Mouse (Mus musculus) spleen, adult 2 months (tissue): Measurements from ENCODE around the gene Cdc42ep2. TPM values are rescaled to one million over a fixed set of nuclear protein-coding genes. Genes with fewer than 3 reads are reported as not detected.

ENCODE experiments used
- DNase-seq, 2 experiments: peaks; one replicate each; pipeline versions ENCODE4 v3.0.0 to v3.0.0-alpha.2; 2012 to 2021; ENCODE audit warnings: low spot score in 2 of 2, low read depth in 1 of 2
- H3K27ac ChIP-seq: fragments of 200-500 bp; 2 replicates; pipeline ENCODE4 v1.5.1; 2012; ENCODE audit warnings: low read length, inconsistent platforms; ENCODE audit not compliant: insufficient read depth
- H3K27me3 ChIP-seq: fragments of 200-500 bp; 2 replicates; pipeline ENCODE4 v1.6.1; 2012; ENCODE audit warnings: mild to moderate bottlenecking, moderate library complexity, low read length, inconsistent platforms; ENCODE audit not compliant: control insufficient read depth, insufficient read depth
- H3K36me3 ChIP-seq: fragments of 200-500 bp; 2 replicates; pipeline ENCODE4 v1.6.1; 2012; ENCODE audit warnings: mild to moderate bottlenecking, low read length, inconsistent platforms; ENCODE audit not compliant: control insufficient read depth, insufficient read depth
- H3K4me1 ChIP-seq: fragments of 200-500 bp; 2 replicates; pipeline ENCODE4 v1.6.1; 2011; ENCODE audit warnings: inconsistent platforms; ENCODE audit not compliant: control insufficient read depth, insufficient read depth, insufficient read length
- H3K4me3 ChIP-seq: fragments of 200-500 bp; 2 replicates; pipeline ENCODE4 v1.5.1; 2011; ENCODE audit warnings: mild to moderate bottlenecking, inconsistent platforms; ENCODE audit not compliant: insufficient read depth, insufficient read length; ENCODE audit errors: extremely low read depth
- CTCF ChIP-seq: fragments of 200-500 bp; IDR thresholded peaks from 2 replicates; pipeline ENCODE4 v1.5.1; 2011; ENCODE audit warnings: mild to moderate bottlenecking, inconsistent platforms; ENCODE audit not compliant: insufficient read depth, insufficient read length, insufficient replicate concordance; ENCODE audit errors: extremely low read depth
- POLR2A ChIP-seq: fragments of 200-500 bp; IDR thresholded peaks from 2 replicates; pipeline ENCODE4 v1.6.1; 2011; ENCODE audit warnings: low read depth, low read length, inconsistent platforms
- WGBS: fragments of 180-500 bp; shearing (Covaris S2); methylation state at CpG from one replicate; pipeline ENCODE4 v1.1.7; 2018; 5-methylcytosine and 5-hydroxymethylcytosine counted together
- polyA plus RNA-seq: library from polyadenylated mRNA; depleted of rRNA; stranded (reverse); fragments of >200 nt; gene quantifications from 2 replicates; pipeline ENCODE4 v1.2.3, GENCODE M21; 2012

Gene Cdc42ep2
- polyA plus RNA-seq, 1 experiment = 8.2 TPM

DNA sequence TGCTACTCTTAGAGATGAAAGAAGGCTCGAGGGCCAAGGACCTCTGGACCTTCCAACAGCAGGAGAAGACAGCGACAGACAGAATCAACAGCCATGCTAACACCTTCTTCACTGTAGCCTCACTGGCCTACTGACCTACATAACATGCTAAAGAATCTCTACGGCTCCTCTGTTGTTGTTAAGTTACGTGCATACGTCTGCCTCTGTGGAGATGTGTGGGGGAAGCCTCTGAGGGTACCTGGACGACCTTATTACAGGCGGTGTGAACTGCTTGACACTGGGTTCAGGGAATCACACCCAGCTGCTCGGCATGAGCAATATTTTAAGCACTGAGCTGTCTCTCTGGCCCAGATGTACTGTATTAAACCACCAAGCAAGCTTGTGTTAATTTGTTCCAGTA is 2.9 kb upstream of the Cdc42ep2 start:
- WGBS = 86% methylated on average over 8 of the region's 8 CpGs
- Histone ChIP-seq H3K4me3 (no peak overlapping the region), H3K27me3 (no peaks in the 10 kb centered on the region)

DNA sequence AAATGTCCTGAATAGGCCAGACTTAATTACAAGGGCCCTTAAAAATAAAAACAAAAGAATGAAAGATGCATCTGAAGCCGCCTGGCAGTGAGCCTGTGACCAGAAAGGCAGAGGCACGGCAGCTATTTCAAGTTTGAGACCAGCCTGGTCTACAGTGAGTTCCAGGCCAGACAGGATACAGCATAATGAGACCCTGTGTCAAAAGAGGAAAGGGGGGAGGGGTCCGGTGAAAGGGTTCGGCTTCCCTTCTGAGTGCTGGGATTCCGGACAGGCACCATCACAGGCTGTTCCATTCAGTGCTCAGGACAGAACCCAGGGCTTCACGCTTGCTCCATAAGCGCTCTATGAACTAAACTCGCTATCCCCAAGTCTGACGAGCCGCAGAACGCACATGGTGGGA is 2.4 kb upstream of the Cdc42ep2 start:
- DNase-seq = no peak
- no peaks in the 10 kb centered on the region for H3K36me3 ChIP-seq
- no peak overlapping the region for H3K27ac ChIP-seq
- no peak overlapping the region for H3K4me3 ChIP-seq
- 81% methylated on average over 11 of the region's 11 CpGs for WGBS
- H3K4me1 ChIP-seq = peaks cover 3% of the 10 kb centered on the region; the same call in 1 of the 2 replicates
- no peak for TF ChIP-seq POLR2A
- TF ChIP-seq CTCF = no peak
- no peaks in the 10 kb centered on the region for H3K27me3 ChIP-seq

More for the DNA sequence above, 2.9 kb upstream of the Cdc42ep2 start:
- no peak overlapping the region for H3K27ac ChIP-seq
- H3K36me3 ChIP-seq = no peaks in the 10 kb centered on the region
- peaks cover 3% of the 10 kb centered on the region; the same call in 1 of the 2 replicates for H3K4me1 ChIP-seq
- TF ChIP-seq POLR2A = no peak
- TF ChIP-seq CTCF = no peak
- no peak for DNase-seq

DNA sequence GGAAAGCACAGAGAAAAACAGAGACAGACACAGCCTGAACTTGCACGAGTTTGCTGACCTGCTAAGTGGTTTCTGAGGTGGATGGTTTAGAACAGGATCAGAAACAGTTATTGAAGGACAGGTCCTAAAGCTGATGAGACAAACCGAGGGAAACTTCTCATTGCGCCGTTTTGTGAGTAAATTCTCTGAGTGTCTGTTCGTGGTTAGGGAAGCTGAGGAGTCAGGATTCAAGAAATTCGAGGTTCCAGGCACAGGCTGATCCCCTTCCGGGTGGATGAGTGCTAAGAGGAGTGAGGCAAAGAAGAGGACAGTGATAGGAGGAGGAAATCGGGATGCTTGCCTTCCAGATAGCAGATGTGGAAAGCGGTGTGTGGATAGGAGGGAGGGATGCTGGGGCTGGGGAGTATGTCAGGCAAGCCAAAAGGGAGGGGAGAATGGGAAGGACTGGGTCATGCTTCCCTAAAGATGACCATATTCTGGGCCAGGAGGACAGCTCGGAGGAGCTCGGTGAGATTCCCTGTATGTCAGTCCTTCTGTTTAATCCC is 767 bp upstream of the Cdc42ep2 start:
- peak overlapping the region; percentile 39 for H3K4me3 ChIP-seq
- TF ChIP-seq CTCF (no peak), POLR2A (no peak)
- no peaks in the 10 kb centered on the region for H3K27me3 ChIP-seq
- no peak for DNase-seq
- H3K36me3 ChIP-seq = no peaks in the 10 kb centered on the region
- 35% methylated on average over 11 of the region's 11 CpGs for WGBS
- peak overlapping the region; percentile 11; the same call in 1 of the 2 replicates for H3K27ac ChIP-seq
- H3K4me1 ChIP-seq = no peaks in the 10 kb centered on the region; the same call in 1 of the 2 replicates

DNA sequence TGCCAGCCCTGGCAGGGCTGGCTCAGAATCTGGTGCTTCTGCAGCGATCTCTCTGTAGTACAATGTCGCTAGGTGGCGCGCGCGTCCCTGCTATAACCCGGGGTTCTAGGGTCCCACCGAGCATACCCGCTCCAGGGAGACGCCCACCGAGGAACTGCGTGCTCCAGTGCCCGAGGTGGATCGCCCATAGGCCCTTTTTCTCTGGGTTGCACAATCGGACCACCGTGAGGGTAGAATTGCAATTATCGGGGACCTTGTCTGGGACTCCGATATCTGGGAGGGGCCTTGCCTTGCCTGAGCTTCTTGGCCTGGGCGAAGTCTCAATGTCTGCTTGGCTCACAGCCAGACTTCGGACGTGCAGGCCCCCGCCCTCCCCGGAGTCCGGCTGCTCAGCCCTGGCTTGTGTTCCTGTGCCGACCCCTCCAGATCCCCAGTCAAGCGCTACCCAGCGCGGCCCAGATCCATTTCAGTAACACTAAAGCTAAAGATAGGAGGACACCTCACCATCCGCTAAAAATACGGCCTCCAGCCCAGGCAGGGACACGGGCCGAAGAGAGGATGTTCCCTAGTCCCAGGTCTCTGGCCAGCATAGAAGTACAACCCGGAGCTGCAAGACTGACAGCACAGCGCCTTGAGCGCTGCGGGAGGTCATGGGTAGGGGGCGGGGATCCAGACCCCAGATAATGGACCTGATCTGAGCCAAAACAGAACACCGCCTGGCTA is 465 bp downstream of the Cdc42ep2 start:
- DNase-seq = peak; percentile 50 to 83
- TF ChIP-seq CTCF (peak; percentile 79), POLR2A (no peak)
- WGBS = under 1% methylated on average over 38 of the region's 38 CpGs

DNA sequence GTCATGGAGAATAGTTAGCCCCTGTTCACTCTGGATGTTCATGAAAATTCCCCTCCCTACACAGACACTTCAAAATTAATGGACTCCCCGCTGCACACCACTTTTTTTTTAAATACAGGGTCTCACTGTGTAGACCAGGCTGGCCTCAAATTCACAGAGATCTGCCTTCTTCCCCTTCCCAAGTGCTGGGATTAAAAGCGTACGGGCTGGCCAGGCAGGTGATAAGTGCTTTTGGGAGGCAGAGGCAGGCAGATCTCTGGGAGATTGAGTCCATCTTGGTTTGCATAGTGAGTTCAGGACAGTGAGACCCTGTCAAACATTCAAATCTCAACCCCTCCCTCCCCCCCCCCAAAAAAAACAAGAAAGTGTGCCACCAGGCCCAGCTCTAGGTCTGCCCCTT is 1.7 kb downstream of the Cdc42ep2 start:
- no peaks in the 10 kb centered on the region for H3K36me3 ChIP-seq
- 92% methylated on average over 3 of the region's 3 CpGs for WGBS
- DNase-seq = no peak
- H3K27me3 ChIP-seq = no peaks in the 10 kb centered on the region
- no peak overlapping the region for H3K27ac ChIP-seq
- no peak overlapping the region for H3K4me3 ChIP-seq
- no peaks in the 10 kb centered on the region; the same call in 1 of the 2 replicates for H3K4me1 ChIP-seq
- TF ChIP-seq POLR2A = no peak
- TF ChIP-seq CTCF = no peak

More for the DNA sequence above, 465 bp downstream of the Cdc42ep2 start:
- H3K4me1 ChIP-seq = no peaks in the 10 kb centered on the region; the same call in 1 of the 2 replicates
- peak overlapping the region; percentile 64 for H3K4me3 ChIP-seq
- H3K27ac ChIP-seq = peak overlapping the region; percentile 58
- H3K27me3 ChIP-seq = no peaks in the 10 kb centered on the region
- no peaks in the 10 kb centered on the region for H3K36me3 ChIP-seq

DNA sequence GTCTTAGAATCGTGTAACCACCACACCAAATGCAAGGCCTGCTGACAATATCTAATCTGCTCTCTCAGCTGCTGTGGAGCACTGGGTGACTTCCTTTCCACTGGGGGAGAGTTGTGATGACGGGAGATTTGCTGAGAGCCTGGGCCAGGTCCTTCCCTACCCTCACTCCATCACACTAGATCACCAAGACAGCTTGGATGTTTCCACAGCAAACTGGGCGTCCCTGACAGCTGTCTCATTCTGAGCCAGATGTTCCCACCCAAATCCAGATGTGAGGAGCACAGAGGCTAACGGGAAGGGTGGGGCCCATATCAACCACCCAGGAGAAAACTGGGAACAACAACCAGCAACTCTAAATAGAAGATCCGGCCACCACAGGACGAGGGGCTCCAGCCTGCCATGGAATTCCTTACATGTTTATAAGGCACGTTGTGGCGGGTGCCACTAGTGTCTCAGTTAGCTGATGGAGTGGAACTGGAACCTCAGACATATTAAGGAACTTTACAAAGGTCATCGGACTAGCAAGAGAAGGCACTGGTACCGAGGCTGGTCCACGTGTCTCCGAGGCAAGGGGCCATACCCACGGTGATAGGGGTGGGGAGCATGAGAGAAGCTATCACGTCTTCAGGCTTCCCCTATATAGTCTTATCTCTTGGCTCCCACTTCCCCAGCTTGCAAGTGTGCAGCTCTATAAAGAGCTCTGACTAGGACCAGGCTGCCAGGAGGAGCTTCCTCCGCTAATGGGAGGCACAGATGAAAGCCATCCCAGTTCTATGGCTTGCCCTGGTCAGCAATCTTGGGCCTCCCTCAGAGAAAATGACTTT is 2.3 kb downstream of the Cdc42ep2 start:
- Histone ChIP-seq H3K4me1 (no peaks in the 10 kb centered on the region), H3K36me3 (no peaks in the 10 kb centered on the region), H3K27me3 (no peaks in the 10 kb centered on the region), H3K27ac (no peak overlapping the region), H3K4me3 (0 out of 2 replicates have a peak overlapping the region, but pooled peaks have one; percentile 3)
- TF ChIP-seq CTCF (no peak), POLR2A (no peak)
- DNase-seq = no peak
- WGBS = 71% methylated on average over 15 of the region's 15 CpGs
